Mouse (Mus musculus) WW6 (cell line): Measurements from ENCODE around the gene Afg1l.

Experiments used
- DNase-seq: peaks from one replicate; pipeline ENCODE4 v3.0.0-alpha.2; 2013; ENCODE audit warnings: low read depth, low spot score

Afg1l gene

DNA sequence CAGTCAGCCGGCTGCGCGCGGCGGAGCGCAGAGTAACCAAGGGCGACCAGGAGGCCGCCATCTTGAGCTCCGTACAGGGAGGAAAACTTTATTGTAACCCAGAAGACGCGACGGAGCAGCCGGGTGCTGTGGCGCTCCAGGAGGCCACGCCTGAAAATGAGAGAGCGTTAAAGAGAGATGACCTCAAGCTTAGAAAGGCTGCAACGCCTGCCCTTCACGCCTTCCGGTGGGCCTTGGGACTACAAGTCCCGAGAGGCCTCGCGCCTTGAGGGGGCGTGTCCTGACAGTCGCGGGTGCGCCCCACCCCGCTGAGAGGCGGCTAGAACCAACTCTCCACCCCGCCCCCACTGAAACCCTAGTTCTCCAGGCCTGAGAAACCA lies at the start of gene Afg1l:
Gene Afg1l (minus strand): TSS at position 225 of the 380 bp plus-strand sequence.
- DNase-seq: peak; percentile 87

DNA sequence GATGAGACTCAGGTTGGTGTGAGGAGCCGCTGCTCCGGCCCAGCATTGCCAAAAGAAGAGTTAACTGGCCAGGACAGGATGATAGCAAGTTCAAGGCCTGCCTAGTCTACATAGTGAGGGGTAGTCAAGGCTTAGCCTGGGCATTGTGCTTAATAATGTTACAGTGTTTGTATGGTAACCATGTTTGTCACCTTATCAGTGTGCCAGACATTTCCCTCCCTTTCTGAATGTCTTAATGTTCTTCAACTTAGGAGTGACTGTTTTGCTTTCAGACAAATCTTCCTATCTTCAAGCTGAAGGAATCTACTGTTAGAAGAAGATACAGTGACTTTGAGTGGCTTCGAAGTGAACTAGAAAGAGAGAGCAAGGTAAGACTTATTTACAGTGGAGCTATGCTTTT lies 47.3 kb upstream of the Afg1l start:
- DNase-seq: no peak

DNA sequence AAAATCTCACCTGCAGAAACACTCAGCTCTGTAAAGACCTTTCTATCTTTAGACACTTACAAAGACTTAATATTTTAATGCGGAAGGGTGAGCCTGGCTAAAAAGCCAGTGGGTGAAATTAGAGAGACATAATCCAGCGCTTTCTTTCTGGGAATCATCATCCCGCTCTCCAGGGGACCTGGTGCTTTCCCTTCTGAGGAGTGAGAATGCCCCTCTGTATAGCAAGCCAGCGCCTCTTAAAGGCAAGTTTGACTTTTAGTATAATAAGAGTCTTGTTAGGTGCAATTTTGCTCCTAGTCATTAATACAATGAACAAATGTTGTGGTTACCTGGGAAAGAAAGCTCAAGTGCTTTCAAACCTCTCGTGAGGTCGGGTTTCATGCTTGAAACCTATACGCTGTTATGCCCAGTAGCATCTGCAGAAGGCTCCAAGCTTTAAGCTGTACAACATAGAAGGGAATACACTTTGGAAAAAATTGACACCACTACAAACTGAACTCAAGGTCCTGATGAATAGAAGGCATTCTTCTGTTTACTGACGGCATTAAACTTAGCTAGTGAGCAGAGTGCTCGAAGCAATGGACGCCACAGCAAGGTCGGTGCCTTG lies 45.3 kb upstream of the Afg1l start:
- no peak for DNase-seq

DNA sequence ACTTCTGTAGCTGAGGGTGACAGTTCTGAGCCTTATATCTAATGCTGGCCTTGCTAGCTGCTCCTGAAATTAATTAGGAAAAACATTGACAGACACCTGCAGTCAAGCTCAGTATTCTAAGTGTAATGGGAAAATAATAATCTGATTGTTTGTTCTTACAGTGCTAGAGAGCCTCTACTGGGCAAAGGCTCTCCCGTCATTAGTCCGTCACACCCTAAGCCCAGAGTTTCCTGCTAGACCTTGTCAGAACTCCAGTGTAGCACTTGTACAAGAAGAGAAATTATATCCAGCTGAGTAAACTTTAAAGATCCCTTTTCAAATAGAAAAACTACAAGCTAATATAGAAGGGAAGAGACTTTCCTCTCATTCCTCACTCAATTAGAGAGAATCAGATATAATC lies 44.5 kb upstream of the Afg1l start:
- DNase-seq: no peak

DNA sequence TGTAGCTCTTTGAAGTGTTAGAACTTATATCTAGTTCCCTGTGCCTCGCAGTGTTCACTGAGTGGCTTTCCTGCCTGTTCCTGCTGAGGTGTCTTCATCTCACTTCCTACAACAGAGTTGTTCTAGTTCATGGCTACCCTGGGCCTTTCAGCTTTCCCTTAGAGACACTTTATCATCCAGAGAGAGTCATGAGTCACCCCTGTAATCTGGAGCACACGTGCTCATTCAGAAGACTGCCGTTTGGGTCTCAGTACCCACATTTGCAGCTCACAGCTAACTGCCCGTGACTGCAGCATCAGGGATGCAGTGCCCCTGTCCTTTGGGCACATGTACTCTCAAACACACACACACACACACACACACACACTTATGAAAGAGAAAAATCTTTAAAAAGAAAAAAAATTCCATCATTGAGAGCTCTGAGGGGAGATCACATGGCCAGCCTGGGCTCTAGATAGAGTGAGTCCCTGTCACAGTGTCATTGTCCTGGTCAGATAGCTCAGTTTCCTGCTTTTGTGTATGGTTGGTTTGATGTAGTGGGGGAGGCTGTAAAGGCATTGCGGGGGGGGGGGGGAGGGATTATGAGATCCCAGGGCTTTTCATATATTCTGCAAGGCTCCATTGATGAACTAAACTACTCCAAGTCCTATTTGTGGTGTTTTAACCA lies 43.1 kb upstream of the Afg1l start:
- no peak for DNase-seq

DNA sequence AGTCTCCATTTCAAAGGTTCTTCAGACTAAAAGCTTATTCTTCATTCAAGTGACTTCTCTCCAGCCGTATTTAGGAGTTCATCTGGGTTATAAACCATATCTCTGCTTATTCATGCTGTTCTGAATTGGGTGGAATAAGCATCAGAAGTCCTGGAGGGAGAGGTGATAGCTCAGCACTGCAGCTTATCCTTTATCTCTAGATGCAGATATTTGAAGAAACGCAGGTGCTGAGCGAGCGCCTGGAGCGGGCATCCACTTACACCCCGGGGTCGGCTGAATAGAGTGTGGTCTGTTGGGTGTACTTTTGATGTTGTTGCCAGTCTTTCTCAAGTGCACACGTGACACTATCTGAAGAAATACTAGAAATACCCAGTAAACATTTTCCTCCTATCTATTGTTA lies 40.0 kb upstream of the Afg1l start:
- DNase-seq: no peak

DNA sequence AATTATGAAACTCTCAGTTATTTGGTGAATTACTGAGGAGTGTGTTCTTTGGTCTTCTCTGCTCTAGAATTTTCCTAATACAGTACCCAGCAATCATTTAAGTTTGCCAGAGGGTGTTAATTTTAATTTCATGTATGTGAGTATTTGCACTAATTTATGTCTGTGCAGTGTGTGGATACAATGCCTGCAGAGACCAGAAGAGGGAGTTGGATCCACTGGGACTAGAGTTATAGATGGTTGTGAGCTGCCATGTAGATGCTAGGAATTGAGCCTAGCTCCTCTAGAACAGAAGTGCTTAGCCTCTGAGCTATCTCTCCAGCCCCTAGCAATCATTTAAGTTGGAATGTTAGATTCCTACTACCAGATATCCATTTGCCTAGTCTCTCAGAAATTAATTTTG lies 35.8 kb upstream of the Afg1l start:
- DNase-seq: no peak

DNA sequence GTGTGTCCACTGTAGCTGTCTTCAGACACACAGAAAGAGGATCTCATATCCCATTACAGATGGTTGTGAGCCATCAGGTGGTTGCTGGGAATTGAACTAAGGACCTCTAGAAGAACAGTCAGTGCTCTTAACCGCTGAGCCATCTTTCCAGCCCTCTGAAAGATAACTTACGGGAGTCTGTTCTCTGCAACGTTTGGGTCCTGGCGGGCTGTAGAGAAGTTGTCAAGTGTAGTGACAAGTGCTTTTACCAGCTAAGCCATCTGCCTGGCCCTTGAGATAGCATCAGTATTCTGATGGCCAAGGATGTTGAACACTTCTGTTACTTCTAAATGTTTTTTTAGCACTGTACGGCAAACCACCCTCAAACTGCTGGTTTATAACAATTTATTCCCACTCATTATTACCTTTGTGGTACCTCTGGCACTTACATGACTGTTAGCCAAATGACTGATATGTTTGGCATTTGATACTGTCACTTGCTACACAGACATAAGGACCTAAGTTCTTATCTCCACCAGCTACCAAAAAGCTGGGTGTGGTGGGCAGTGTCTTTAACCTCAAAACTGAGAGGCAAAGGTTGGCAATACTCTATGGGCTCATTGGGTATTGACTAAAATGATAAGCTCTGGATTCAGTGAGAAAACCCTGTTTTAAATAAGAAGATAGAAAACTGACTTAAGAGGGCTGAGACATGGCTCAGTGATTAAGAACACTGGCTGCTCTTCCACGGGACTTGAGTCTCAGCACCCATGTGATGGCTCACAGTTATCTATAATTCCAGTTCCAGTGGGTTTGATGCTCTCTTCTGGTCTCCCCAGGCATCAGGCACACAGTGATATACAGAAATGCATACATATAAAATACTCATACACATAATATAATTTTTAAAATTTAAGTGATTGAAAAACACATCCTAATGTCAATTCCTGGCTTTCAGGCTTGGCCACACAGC lies 33.1 kb upstream of the Afg1l start:
- DNase-seq: no peak

DNA sequence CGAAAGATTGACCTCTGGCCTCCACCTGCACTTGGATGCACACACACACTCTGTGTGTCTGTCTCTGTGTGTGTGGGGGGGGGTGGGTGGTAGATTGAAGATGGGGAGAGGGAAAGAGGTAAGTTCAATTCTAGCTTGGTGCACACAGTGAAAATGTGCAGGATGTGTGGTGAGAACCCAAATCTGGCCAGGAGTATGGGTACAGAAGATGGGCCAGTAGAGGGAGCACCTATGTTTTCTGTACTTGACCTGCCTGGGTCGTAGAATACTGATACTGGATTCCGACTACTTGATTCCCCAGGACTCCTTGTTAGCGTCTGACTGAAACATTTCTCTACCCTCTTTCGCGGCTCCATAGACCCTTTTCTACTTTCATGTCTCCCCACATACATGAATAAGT lies 31.8 kb upstream of the Afg1l start:
- no peak for DNase-seq

DNA sequence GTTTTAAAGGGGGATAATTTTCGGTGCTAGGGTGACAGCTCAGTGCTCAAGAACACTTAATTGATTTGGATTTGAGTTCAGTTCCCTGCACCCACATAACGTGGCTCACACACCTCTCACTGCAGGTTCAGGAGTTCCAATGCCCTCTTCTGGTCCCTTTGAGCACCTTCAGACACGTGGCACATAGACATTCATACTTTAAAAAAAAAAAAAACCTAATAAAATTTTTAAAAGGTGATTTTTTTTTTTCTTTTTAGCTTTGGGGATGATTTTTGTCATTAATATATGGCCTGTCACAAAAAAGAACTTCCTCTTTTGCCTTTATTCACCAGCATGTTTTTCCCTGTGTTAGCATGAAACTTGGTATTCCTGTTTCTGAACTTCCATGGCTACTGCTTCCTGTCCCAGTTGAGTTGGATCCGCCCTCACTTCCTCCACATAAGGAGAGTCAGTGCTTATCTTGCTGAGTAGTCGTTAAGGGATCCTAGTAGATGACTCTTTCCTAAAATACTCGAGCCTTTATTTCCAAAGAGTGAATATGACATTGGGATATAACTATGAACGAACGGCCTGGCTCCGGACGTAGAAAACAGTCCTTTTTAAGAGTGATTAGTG lies 25.8 kb upstream of the Afg1l start:
- no peak for DNase-seq

DNA sequence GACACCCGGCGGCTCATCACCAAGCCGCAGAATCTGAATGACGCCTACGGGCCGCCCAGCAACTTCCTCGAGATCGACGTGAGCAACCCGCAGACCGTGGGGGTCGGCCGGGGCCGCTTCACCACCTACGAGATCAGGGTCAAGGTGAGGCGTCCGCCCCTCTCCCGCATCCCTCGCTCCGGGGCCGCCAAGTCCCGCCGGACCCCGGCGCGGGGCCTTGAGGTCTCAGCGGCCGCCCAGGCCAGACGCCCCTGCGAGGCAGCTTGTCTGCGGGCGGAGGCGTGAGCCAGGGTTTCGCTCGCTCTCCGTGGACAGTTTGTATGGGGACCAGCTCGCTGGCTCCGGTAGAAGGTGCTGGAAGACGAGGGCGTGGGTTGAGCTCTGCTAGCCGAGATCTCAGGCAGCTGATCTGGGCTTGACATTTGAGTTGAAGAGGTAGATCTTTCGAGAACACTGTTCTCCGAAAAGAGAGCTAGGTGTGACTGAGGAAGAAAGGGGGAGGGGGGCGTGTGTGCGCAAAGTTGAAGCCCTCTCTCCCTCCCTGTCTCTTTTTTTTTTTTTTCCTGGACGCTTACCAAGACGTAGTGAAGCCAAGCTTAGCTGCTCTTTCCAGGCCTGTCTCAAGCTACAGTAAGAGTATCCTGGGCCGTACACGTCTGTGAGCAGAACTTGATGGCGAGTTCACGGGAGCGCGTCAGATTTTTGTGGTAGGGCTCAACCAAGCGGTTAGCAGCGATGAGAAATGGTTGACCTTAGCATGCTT lies 24.2 kb upstream of the Afg1l start:
- DNase-seq: no peak

DNA sequence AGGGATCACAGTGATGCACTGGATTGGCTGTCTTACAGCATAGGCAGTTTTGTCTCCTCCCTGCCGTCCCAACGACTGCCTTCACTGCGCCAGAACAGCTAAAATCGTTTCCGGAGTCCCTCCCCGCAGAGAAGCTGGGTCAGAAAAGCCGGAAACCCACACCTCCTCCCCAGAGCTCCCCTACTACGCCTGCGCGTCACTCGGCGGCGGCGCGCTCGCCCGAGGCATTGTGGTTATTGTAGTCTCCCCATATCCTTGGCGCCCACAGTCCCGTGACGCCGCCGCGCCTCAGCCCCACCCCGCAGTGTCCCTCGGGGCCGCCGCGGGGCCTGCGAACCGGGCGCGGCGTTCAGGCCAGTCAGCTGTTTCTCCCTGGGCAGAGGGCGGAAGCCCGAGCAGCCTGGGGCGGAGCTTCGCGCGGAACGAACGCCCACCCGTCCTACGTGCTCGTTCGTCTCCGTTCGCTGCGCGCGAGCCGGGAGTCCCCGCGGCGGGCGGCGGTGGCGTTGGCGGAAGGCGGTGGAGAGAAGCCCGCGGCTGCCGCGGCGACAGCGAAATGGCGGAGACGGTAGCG lies 23.5 kb upstream of the Afg1l start, which contains the start of gene Snx3:
Gene Snx3 (plus strand): TSS at position 256 of the 574 bp plus-strand sequence.
- DNase-seq: peak; percentile 92

DNA sequence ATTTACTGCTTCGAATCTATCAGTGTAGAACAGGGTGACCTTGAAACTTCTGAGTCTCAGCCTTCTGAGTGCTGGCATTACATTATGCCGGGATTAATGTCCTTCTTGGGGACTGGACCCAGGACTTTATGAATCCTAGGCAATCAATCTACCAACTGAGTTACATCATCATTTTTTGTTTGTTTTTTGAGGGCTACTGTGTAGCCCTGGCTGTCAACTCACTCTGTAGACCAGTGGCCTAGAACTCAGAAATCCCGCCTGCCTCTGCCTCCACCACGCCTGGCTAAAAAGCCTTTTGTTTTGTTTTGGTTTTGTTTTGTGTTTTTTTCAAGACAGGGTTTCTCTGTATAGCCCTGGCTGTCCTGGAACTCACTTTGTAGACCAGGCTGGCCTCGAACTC lies 22.8 kb upstream of the Afg1l start:
- no peak for DNase-seq

DNA sequence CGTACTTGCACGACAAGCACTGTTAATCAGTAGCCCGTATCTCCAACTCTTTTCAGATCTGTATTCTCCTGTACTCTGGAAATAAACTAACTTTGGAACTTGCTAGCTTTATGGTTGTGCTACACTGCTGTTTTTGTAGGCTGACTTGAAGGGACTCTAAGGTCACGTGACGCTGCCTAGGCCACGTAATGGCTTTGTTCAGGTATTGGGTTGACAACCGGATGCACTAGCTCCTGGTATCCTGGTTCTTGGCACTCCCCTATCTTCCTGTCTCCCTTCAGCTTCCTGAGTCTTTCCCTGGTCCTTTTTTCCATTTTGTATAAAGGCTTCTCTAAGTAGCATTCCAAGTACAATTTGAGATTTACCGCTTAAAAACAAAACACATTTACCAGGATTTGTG lies 22.2 kb upstream of the Afg1l start:
- DNase-seq: no peak

DNA sequence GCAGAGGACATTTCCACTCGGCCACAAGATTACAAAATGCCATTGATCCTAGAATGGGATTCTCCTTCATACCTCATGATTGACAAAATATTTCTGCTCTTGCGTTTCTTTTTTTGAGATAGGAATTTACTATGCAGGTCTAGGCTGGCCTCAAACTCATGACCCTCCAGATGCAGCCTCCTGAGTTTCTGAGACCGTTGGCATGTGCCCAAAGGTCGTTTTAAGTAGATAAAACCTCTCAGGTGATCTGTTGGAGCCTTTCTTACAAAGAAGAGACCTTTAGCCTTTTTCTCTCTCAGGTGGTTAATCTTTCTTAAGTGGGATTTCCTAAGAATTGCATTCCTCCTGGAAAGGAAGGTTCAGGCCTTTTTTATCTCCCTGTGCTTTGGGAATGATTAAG lies 14.6 kb upstream of the Afg1l start:
- DNase-seq: no peak

DNA sequence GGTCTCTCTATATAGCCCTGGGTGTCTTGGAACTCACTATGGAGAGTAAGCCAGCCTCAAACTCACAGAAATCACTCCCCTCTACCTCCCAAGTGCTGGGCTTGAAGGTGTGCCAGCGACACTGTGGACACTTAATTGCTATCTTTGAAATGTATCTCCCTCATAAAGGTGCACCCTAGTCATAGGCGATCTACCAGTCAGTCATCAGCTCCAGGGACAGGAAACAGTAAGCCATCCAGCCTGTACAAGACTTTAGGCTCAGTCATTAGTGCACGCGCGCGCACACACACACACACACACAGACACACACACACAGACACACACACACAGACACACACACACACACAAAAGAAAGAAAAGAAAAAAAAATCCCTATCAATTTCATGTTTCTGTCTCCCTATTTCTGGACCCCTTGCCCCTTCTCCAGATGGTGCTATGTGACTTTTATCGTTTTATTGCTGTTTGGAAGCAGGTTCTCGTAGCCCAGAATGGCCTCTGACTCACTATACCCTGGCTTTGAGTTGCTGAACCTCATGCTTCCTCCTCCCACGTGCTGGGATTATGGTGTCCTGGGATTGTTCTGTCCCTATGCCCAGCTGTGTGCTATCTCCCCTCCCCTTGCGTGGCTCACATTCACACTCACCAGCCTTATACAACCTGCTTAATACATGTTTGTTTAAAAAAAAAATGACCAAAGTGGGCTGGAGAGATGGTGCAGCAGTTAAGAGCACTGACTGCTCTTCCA lies 13.8 kb upstream of the Afg1l start:
- no peak for DNase-seq

DNA sequence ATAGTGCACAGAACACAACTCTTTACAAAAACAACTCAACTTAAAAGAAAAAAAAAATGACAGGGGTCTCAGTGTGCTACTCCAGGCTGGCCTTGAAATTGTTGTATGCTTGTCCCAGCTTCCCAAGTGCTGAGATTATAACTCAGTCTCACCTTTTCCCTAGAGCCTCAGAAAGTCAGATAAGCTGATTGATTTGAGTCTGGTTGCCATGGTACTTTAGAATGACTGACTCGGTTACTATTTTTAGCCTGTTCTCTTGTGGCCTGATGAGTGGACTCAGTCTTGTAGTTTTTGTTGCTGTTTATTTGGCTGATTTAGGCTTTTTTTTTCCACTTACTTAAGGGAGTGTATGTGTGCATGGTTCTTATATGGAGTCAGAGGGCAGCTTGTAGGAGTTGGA lies 12.8 kb upstream of the Afg1l start:
- no peak for DNase-seq

DNA sequence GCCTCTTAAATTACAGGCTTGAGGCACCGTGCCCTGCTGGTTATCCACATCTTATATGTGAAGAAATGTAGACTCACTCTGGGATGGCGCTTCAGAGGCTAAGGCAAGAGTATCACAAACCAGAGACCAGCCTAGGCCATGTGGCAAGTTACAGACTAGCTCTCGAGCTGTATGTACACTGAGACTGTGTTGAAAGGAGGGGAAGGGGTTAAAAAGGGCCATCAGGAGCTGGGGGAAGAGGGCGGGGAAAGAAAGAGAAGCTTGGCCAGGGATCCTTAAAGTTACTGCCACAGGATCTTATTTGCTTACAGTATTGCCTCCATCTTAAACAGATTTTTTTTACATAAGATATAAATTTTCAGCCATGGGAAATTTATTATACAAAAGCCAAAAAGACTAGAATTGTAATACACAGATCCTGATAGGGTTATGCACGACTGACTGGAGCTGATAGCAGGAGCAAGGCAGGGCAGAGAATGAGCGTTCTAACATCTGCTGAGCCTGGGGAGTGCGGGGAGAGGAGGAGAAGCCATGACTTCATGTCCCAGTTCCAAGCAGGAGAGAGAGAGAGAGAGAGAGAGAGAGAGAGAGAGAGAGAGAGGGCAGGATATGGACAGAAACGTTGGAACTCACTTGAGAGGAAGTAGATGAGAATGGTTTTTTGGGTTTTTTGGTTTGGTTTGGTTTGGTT lies 10.4 kb upstream of the Afg1l start:
- no peak for DNase-seq

DNA sequence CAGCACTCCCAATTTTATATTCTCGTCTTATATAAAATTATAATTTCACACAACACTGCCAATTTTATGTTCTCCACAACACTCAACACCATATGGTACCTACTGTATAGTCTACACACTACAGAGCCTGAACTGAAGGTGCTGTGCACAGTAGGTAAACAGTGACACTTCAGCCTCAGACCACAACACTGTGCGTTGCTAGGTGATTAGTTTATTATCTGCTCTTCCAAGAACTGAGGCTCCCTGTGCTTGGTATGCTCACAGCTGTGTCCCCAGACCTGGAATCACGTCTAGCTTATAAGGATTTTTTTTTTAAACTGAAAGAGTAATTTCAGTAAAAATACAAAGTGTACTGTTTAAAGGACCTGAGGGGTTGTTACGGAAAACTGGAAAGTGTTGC lies 2.4 kb upstream of the Afg1l start:
- no peak for DNase-seq
